Mouse (Mus musculus) c-Kit-positive CD71-positive TER-119-negative erythroid progenitor cells, embryonic 14.5 days (primary cell): Measurements from ENCODE around the gene Slc6a9.
A peak's percentile ranks its signal among the peaks of the same experiment; 100 is the strongest.

ENCODE experiments used
- DNase-seq: peaks from one replicate; pipeline ENCODE4 v3.0.0-alpha.2; 2013; ENCODE audit warnings: low read depth

Slc6a9 gene

GRCm38 (mm10) chr4:117840821-117841220 lies 6.5 kb downstream of the Slc6a9 start:
- no peak for DNase-seq

- no peak for DNase-seq
Measured at GRCm38 (mm10) chr4:117841566-117841965, 7.3 kb downstream of the Slc6a9 start.

- no peak for DNase-seq
Measured at GRCm38 (mm10) chr4:117843101-117843500, 8.8 kb downstream of the Slc6a9 start.

GRCm38 (mm10) chr4:117844467-117844866 lies 10.2 kb downstream of the Slc6a9 start:
- no peak for DNase-seq

- no peak for DNase-seq
Measured at GRCm38 (mm10) chr4:117845316-117845715, 11.0 kb downstream of the Slc6a9 start.

GRCm38 (mm10) chr4:117846261-117846660 lies 12.0 kb downstream of the Slc6a9 start:
- DNase-seq, result no peak

GRCm38 (mm10) chr4:117847011-117847410 lies 12.7 kb downstream of the Slc6a9 start:
- DNase-seq, result no peak

GRCm38 (mm10) chr4:117849063-117849462 lies 14.8 kb downstream of the Slc6a9 start:
- no peak for DNase-seq

- DNase-seq, result no peak
Measured at GRCm38 (mm10) chr4:117849506-117849905, 15.2 kb downstream of the Slc6a9 start.

GRCm38 (mm10) chr4:117850176-117850575 lies 15.9 kb downstream of the Slc6a9 start:
- no peak for DNase-seq

- no peak for DNase-seq
Measured at GRCm38 (mm10) chr4:117850871-117851270, 16.6 kb downstream of the Slc6a9 start.

GRCm38 (mm10) chr4:117852152-117852868 lies 18.0 kb downstream of the Slc6a9 start:
- DNase-seq, result no peak

GRCm38 (mm10) chr4:117855146-117855545 lies 20.8 kb downstream of the Slc6a9 start:
- no peak for DNase-seq

- DNase-seq, result no peak
Measured at GRCm38 (mm10) chr4:117858794-117859193, 24.5 kb downstream of the Slc6a9 start.

- no peak for DNase-seq
Measured at GRCm38 (mm10) chr4:117860570-117860969, 26.3 kb downstream of the Slc6a9 start.

- DNase-seq, result no peak
Measured at GRCm38 (mm10) chr4:117862823-117863222, 28.5 kb downstream of the Slc6a9 start.

GRCm38 (mm10) chr4:117866083-117866482 lies 31.8 kb downstream of the Slc6a9 start:
- no peak for DNase-seq

GRCm38 (mm10) chr4:117867000-117867399 lies 32.7 kb downstream of the Slc6a9 start:
- DNase-seq, result no peak

- peak; percentile 50 for DNase-seq
Measured at GRCm38 (mm10) chr4:117867823-117868222, 33.5 kb downstream of the Slc6a9 start.

GRCm38 (mm10) chr4:117869317-117869716 lies 35.0 kb downstream of the Slc6a9 start:
- no peak for DNase-seq

GRCm38 (mm10) chr4:117870437-117870836 lies 36.1 kb downstream of the Slc6a9 start:
- no peak for DNase-seq

GRCm38 (mm10) chr4:117871787-117872186 lies 37.5 kb downstream of the Slc6a9 start:
- DNase-seq, result no peak

- no peak for DNase-seq
Measured at GRCm38 (mm10) chr4:117872471-117872886, 38.2 kb downstream of the Slc6a9 start, which contains the start of gene Ccdc24. Gene Ccdc24, minus strand, starts transcription at chr4:117872557.

GRCm38 (mm10) chr4:117873615-117874014 lies 39.3 kb downstream of the Slc6a9 start:
- DNase-seq, result no peak
